Mouse (Mus musculus): ENCODE measurements at regions not wholly inside any gene's neighbourhood (a gene's known extent, or its start where the extent isn't known, plus 50 kb on each side); places are given as distances from the start of the nearest gene placed in this dataset.

DNA sequence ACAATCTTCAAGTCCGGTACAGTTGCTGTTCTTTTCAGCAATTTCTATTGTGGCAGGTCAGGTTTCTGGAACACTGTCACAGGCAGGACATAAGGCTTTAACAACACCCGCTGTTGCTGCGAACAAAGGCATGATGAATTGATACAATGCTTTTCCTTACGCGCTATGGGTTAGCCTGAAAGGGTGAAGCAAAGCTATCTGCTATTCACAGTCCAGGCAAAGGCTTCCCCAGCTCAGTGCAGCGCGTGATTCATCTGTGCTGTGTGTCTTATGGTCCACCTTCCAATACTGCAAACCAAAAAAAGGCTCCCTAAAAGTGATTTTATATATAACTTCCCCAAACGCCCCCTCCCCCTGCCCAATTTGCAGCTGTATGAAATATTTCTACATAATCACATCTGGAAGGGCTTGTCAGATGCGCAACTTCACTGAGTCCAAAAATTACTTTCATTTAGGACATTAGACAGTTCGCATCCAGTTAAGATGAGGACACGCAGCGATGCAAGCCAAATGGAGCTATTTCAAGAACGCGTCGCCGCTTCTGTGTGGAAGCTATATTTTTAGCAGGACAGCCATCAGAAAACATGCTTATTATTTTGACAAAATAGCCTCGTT, 1044.3 kb downstream of the Robo2 start:
- Histone ChIP-seq H3K27me3 (replicated peaks; ENCODE audit: control insufficient read depth, insufficient read depth, low read length) (no peaks in the 10 kb centered on the region), H3K36me3 (ENCODE audit: control insufficient read depth, insufficient read depth, low read length) (no peaks in the 10 kb centered on the region), H3K4me2 (ENCODE audit: low read length) (peak overlapping the region; percentile 18; the same call in 1 of the 2 replicates), H3K9me3 (ENCODE audit: control insufficient read depth, low read length) (no peaks in the 10 kb centered on the region), H3K4me3 (ENCODE audit: low read depth, low read length) (no peak overlapping the region), H3K9ac (ENCODE audit: low read length) (no peak overlapping the region), H3K4me1 (replicated peaks; ENCODE audit: control insufficient read depth, insufficient read depth, low read length) (peaks cover 5% of the 10 kb centered on the region; the same call in 1 of the 2 replicates), H3K27ac (ENCODE audit: low read depth) (no peak overlapping the region)
- 61% methylated on average over 17 of the region's 17 CpGs for WGBS
- no peak for DNase-seq (ENCODE audit: low spot score)
- no peak for ATAC-seq (replicated peaks; ENCODE audit: low FRiP score, low TSS enrichment, low read depth)

DNA sequence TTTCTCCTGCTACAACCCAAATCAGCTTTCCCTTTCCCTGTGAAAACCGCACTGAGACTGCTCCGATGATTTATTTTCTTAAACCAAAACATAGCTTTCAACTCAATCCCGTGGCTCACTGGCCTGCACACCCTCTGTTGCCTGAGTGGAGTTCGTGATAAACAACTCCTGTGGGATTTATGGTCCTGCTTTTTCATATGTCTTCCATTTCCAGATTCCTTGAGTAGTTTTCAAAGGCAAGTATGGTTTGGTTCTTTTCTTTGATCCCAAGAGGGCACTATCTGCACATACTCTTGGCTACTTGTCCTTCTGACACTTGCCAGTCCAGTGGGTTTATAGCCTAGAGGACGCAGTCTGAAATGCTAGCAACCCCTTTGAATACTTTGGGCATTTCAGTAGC, 1042.6 kb downstream of the Robo1 start:
- H3K4me2 ChIP-seq (ENCODE audit: low read length): 0 out of 2 replicates have a peak overlapping the region, but pooled peaks have one; percentile 4
- no peaks in the 10 kb centered on the region for H3K9me3 ChIP-seq (ENCODE audit: control insufficient read depth, low read length)
- H3K27ac ChIP-seq (ENCODE audit: low read depth): no peak overlapping the region
- H3K9ac ChIP-seq (ENCODE audit: low read length): no peak overlapping the region
- no peaks in the 10 kb centered on the region for H3K4me1 ChIP-seq (replicated peaks; ENCODE audit: control insufficient read depth, insufficient read depth, low read length)
- ATAC-seq (replicated peaks; ENCODE audit: low FRiP score, low TSS enrichment, low read depth) (no peak), DNase-seq (ENCODE audit: low spot score) (no peak)
- no peak overlapping the region for H3K4me3 ChIP-seq (ENCODE audit: low read depth, low read length)
- H3K27me3 ChIP-seq (replicated peaks; ENCODE audit: control insufficient read depth, insufficient read depth, low read length): no peaks in the 10 kb centered on the region
- H3K36me3 ChIP-seq (ENCODE audit: control insufficient read depth, insufficient read depth, low read length): no peaks in the 10 kb centered on the region
- 24% methylated on average over 5 of the region's 5 CpGs for WGBS

DNA sequence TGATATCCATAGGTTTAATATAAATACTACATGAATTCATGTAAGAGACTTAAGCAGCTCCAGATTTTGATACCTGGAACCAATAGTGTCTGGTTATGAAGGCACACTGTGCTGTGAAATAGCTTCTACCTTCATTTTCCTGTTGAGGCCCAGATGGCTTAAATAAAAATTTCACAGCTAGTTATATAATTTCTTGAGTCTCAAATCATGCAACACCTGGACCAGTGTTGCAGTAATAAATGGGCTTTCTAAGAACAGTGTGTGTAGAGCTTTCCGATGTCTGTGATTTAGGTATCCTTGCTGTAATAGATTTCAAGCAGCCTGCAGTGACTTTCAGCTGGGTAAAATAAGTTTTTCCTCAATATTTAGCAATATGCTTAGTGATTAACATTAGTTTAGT, 1035.8 kb downstream of the Robo1 start:
- ATAC-seq (replicated peaks; ENCODE audit: low FRiP score, low TSS enrichment, low read depth) (no peak), DNase-seq (ENCODE audit: low spot score) (no peak)
- Histone ChIP-seq H3K9ac (ENCODE audit: low read length) (no peak overlapping the region), H3K4me1 (replicated peaks; ENCODE audit: control insufficient read depth, insufficient read depth, low read length) (no peaks in the 10 kb centered on the region), H3K27me3 (replicated peaks; ENCODE audit: control insufficient read depth, insufficient read depth, low read length) (no peaks in the 10 kb centered on the region), H3K9me3 (ENCODE audit: control insufficient read depth, low read length) (no peaks in the 10 kb centered on the region), H3K4me3 (ENCODE audit: low read depth, low read length) (no peak overlapping the region), H3K36me3 (ENCODE audit: control insufficient read depth, insufficient read depth, low read length) (no peaks in the 10 kb centered on the region), H3K27ac (ENCODE audit: low read depth) (no peak overlapping the region), H3K4me2 (ENCODE audit: low read length) (no peak overlapping the region)
- WGBS: 88% methylated on average over 1 of the region's 1 CpGs

DNA sequence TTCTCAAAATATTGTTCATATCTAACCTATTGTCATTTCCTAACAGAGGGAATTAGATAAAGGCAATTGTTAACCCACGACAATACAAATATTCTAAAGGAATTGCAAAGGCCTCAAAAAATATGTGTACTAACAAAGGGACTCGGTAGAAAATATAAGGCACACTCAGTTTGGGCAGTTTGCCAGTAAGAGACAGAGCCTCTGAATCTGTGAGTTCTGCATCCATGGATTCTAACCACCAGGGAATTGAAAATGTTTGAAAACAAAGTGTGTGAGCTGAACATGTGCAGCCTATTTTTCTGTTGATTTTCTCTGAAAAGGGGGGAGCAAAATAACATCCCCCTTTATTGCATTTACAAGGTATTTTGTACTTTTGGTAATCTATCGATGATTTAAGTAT, 1035.4 kb downstream of the Robo1 start:
- Histone ChIP-seq H3K4me2 (ENCODE audit: low read length) (no peak overlapping the region), H3K4me3 (ENCODE audit: low read depth, low read length) (no peak overlapping the region), H3K9me3 (ENCODE audit: control insufficient read depth, low read length) (no peaks in the 10 kb centered on the region), H3K27me3 (replicated peaks; ENCODE audit: control insufficient read depth, insufficient read depth, low read length) (no peaks in the 10 kb centered on the region), H3K36me3 (ENCODE audit: control insufficient read depth, insufficient read depth, low read length) (no peaks in the 10 kb centered on the region), H3K27ac (ENCODE audit: low read depth) (no peak overlapping the region), H3K4me1 (replicated peaks; ENCODE audit: control insufficient read depth, insufficient read depth, low read length) (no peaks in the 10 kb centered on the region), H3K9ac (ENCODE audit: low read length) (no peak overlapping the region)
- no peak for ATAC-seq (replicated peaks; ENCODE audit: low FRiP score, low TSS enrichment, low read depth)
- WGBS: 77% methylated on average over 3 of the region's 3 CpGs
- no peak for DNase-seq (ENCODE audit: low spot score)

DNA sequence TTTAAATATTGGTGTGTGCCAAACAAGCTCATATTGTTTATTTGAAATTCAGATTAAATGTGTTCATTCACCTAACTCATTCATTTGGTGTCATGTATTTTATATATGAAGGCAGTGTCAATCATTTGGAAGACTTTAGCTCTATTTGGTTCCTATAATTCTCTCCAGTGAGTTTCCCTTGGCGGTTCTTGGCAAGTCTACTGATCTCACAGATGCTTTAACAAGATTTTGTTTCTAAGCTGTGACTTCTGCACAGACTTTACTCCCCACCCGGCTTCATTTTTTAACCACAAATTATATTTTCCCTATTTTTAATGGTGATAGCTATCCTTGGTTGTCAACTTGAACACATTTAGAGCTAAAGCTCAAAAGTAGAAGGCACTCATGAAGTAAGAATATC, 1009.5 kb downstream of the Robo1 start:
- Histone ChIP-seq H3K9ac (ENCODE audit: low read length) (no peak overlapping the region), H3K4me2 (ENCODE audit: low read length) (no peak overlapping the region), H3K36me3 (ENCODE audit: control insufficient read depth, insufficient read depth, low read length) (no peaks in the 10 kb centered on the region), H3K27me3 (replicated peaks; ENCODE audit: control insufficient read depth, insufficient read depth, low read length) (no peaks in the 10 kb centered on the region), H3K4me1 (replicated peaks; ENCODE audit: control insufficient read depth, insufficient read depth, low read length) (no peaks in the 10 kb centered on the region), H3K4me3 (ENCODE audit: low read depth, low read length) (no peak overlapping the region), H3K27ac (ENCODE audit: low read depth) (no peak overlapping the region), H3K9me3 (ENCODE audit: control insufficient read depth, low read length) (no peaks in the 10 kb centered on the region)
- 91% methylated on average over 2 of the region's 2 CpGs for WGBS
- DNase-seq (ENCODE audit: low spot score): no peak
- ATAC-seq (replicated peaks; ENCODE audit: low FRiP score, low TSS enrichment, low read depth): no peak

DNA sequence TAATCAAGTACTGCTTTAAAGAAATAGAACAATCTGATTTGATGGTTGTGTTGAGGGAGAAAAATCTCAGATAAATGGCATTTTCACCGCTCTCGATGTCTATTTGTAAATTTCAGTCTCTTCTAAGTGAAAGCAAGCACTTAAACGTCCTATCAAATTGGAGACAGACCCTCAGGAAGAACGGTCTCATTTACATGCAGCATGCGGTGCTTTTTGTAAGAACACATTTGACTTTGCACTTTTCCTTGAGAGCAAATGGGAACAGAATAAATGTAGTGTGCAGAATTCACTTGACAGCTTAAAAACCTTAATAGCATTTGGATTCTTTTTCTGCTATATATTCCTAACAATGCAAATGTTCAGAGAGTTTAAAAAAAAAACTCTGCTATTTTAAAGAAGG, 1002.0 kb downstream of the Robo1 start:
- Histone ChIP-seq H3K4me3 (ENCODE audit: low read depth, low read length) (no peak overlapping the region), H3K4me1 (replicated peaks; ENCODE audit: control insufficient read depth, insufficient read depth, low read length) (no peaks in the 10 kb centered on the region), H3K9me3 (ENCODE audit: control insufficient read depth, low read length) (no peaks in the 10 kb centered on the region), H3K27me3 (replicated peaks; ENCODE audit: control insufficient read depth, insufficient read depth, low read length) (no peaks in the 10 kb centered on the region), H3K36me3 (ENCODE audit: control insufficient read depth, insufficient read depth, low read length) (no peaks in the 10 kb centered on the region), H3K27ac (ENCODE audit: low read depth) (no peak overlapping the region), H3K9ac (ENCODE audit: low read length) (no peak overlapping the region), H3K4me2 (ENCODE audit: low read length) (no peak overlapping the region)
- 84% methylated on average over 5 of the region's 5 CpGs for WGBS
- no peak for ATAC-seq (replicated peaks; ENCODE audit: low FRiP score, low TSS enrichment, low read depth)
- no peak for DNase-seq (ENCODE audit: low spot score)

DNA sequence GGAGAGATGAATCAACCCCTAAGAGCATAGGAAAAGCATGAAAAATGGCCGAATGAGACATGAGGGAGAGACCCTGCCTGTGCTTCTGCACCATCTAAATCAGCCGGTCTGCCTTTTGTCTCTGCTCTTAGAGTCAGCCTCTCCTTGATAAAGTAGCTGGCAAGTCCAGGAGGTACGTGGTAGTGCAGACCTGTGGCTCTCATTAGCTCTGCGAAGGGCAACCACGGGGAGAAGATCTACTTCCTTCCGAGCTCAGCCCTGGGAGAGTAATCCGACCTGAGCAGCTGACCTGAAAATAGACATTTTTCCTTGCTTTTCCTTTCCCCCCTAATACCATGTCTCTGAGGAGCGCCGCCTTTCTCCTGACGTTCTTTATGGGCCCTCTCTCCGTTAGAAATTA, 971.8 kb downstream of the Robo1 start:
- 53% methylated on average over 11 of the region's 11 CpGs for WGBS
- peak overlapping the region; percentile 18; the same call in 1 of the 2 replicates for H3K4me2 ChIP-seq (ENCODE audit: low read length)
- H3K4me3 ChIP-seq (ENCODE audit: low read depth, low read length): no peak overlapping the region

DNA sequence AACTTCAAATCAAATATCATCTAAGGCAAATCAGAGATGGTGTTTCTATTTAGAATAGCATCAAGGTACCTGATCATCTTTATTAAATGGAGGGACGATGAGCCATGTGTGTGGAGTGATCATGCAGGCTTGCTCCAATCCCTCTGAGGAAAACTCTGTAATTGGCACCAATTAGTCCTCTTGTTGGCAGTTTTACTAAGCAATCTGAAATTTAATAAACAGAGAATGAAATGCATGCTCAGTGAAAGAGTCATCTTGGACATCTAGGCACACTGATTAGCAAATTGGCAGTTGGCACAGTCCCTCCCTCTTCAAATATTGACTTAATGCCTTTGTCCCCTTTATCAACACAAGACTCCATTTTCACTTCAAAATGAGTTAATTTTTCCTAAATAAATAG, 951.6 kb downstream of the Robo1 start:
- no peak for ATAC-seq (replicated peaks; ENCODE audit: low FRiP score, low TSS enrichment, low read depth)
- H3K4me1 ChIP-seq (replicated peaks; ENCODE audit: control insufficient read depth, insufficient read depth, low read length): no peaks in the 10 kb centered on the region
- H3K9ac ChIP-seq (ENCODE audit: low read length): no peak overlapping the region
- no peak overlapping the region for H3K4me3 ChIP-seq (ENCODE audit: low read depth, low read length)
- no peaks in the 10 kb centered on the region for H3K36me3 ChIP-seq (ENCODE audit: control insufficient read depth, insufficient read depth, low read length)
- no peak overlapping the region for H3K4me2 ChIP-seq (ENCODE audit: low read length)
- no peak for DNase-seq (ENCODE audit: low spot score)
- H3K9me3 ChIP-seq (ENCODE audit: control insufficient read depth, low read length): 0 out of 2 replicates have a peak, but pooled peaks cover 3% of the 10 kb centered on the region
- H3K27ac ChIP-seq (ENCODE audit: low read depth): no peak overlapping the region
- WGBS: 95% methylated on average over 1 of the region's 1 CpGs
- no peaks in the 10 kb centered on the region for H3K27me3 ChIP-seq (replicated peaks; ENCODE audit: control insufficient read depth, insufficient read depth, low read length)

More for the DNA sequence above, 971.8 kb downstream of the Robo1 start:
- peak; percentile 51 for DNase-seq (ENCODE audit: low spot score)
- H3K36me3 ChIP-seq (ENCODE audit: control insufficient read depth, insufficient read depth, low read length): no peaks in the 10 kb centered on the region
- no peak overlapping the region for H3K27ac ChIP-seq (ENCODE audit: low read depth)
- H3K9ac ChIP-seq (ENCODE audit: low read length): no peak overlapping the region
- no peaks in the 10 kb centered on the region for H3K9me3 ChIP-seq (ENCODE audit: control insufficient read depth, low read length)
- peaks cover 4% of the 10 kb centered on the region; the same call in 1 of the 2 replicates for H3K4me1 ChIP-seq (replicated peaks; ENCODE audit: control insufficient read depth, insufficient read depth, low read length)
- ATAC-seq (replicated peaks; ENCODE audit: low FRiP score, low TSS enrichment, low read depth): no peak
- no peaks in the 10 kb centered on the region for H3K27me3 ChIP-seq (replicated peaks; ENCODE audit: control insufficient read depth, insufficient read depth, low read length)

DNA sequence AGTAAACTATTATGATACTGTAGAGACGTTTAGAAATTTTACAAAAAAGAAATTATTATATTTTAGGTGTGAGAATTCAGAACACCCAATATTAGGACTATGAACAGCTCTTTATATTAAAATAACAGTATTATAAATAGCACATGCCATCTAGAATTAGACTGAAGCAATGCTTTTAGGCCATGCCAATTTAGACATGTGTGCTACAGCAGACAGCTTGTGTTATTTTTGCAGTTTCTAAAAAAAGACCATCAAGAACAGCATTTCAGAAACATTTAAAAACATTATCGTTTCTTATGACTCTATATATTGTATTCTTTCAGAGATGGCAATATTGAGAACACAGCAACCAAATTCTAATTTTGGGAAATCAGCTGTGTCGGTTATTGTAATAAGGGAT, 951.2 kb downstream of the Robo1 start:
- no peak overlapping the region for H3K4me2 ChIP-seq (ENCODE audit: low read length)
- ATAC-seq (replicated peaks; ENCODE audit: low FRiP score, low TSS enrichment, low read depth) (no peak), DNase-seq (ENCODE audit: low spot score) (no peak)
- 0 out of 2 replicates have a peak, but pooled peaks cover 3% of the 10 kb centered on the region for H3K9me3 ChIP-seq (ENCODE audit: control insufficient read depth, low read length)
- no peaks in the 10 kb centered on the region for H3K4me1 ChIP-seq (replicated peaks; ENCODE audit: control insufficient read depth, insufficient read depth, low read length)
- no peak overlapping the region for H3K4me3 ChIP-seq (ENCODE audit: low read depth, low read length)
- no peaks in the 10 kb centered on the region for H3K36me3 ChIP-seq (ENCODE audit: control insufficient read depth, insufficient read depth, low read length)
- H3K27me3 ChIP-seq (replicated peaks; ENCODE audit: control insufficient read depth, insufficient read depth, low read length): no peaks in the 10 kb centered on the region
- no peak overlapping the region for H3K9ac ChIP-seq (ENCODE audit: low read length)
- 90% methylated on average over 3 of the region's 3 CpGs for WGBS
- H3K27ac ChIP-seq (ENCODE audit: low read depth): no peak overlapping the region
